Mouse (Mus musculus) embryonic facial prominence, embryonic 13.5 days (tissue): ENCODE measurements around the gene Gemin4. TPM values are rescaled to one million over a fixed set of nuclear protein-coding genes. Genes with fewer than 3 reads are reported as not detected.

Source experiments
- ATAC-seq: fragments of 200-750 bp; cut with Nextera tagmentation; 2 replicates; pipeline ENCODE4 v1.8.0; 2017; ENCODE audit warnings: low read depth; ENCODE audit not compliant: insufficient number of reproducible peaks, insufficient read depth, low FRiP score, low TSS enrichment
- H3K27ac ChIP-seq: fragments of 300-500 bp; sonication (generic); 2 replicates; pipeline ENCODE4 v1.5.1; 2015; ENCODE audit warnings: moderate library complexity, mild to moderate bottlenecking, inconsistent platforms
- H3K27me3 ChIP-seq: fragments of 300-500 bp; sonication (generic); 2 replicates; pipeline ENCODE4 v1.6.1; 2015; ENCODE audit warnings: mild to moderate bottlenecking, inconsistent platforms
- H3K36me3 ChIP-seq: fragments of 300-500 bp; sonication (generic); 2 replicates; pipeline ENCODE4 v1.6.1; 2015; ENCODE audit warnings: mild to moderate bottlenecking, inconsistent platforms
- H3K4me1 ChIP-seq: fragments of 300-500 bp; sonication (generic); 2 replicates; pipeline ENCODE4 v1.6.1; 2015; ENCODE audit warnings: inconsistent platforms
- H3K4me2 ChIP-seq: fragments of 300-500 bp; sonication (generic); 2 replicates; pipeline ENCODE4 v1.6.1; 2015; ENCODE audit warnings: moderate library complexity, mild to moderate bottlenecking, inconsistent platforms
- H3K4me3 ChIP-seq: fragments of 300-500 bp; sonication (generic); 2 replicates; pipeline ENCODE4 v1.5.1; 2015; ENCODE audit warnings: mild to moderate bottlenecking, inconsistent platforms
- H3K9ac ChIP-seq: fragments of 300-500 bp; sonication (generic); 2 replicates; pipeline ENCODE4 v1.6.1; 2015; ENCODE audit warnings: mild to moderate bottlenecking, inconsistent platforms
- H3K9me3 ChIP-seq: fragments of 300-500 bp; sonication (generic); 2 replicates; pipeline ENCODE4 v1.6.1; 2016; ENCODE audit warnings: inconsistent platforms
- WGBS: fragments of 180-500 bp; shearing (Covaris S2); methylation state at CpG from one replicate; pipeline ENCODE4 v1.1.7; 2015; ENCODE audit warnings: mixed read lengths; 5-methylcytosine and 5-hydroxymethylcytosine counted together
- polyA plus RNA-seq: library from polyadenylated mRNA; unstranded; fragments of >200 nt; fragmentation: Nextera tagmentation; extraction: Ambion mirVana; gene quantifications from 2 replicates; pipeline ENCODE4 v1.2.1, GENCODE M21; 2015

Gemin4 gene
- polyA plus RNA-seq, 1 experiment from 2014 or later, result 33.8 TPM

GRCm38 (mm10) chr11:76252036-76252435 is 34.6 kb upstream of the Gemin4 start:
- Histone ChIP-seq H3K36me3 (peaks cover 41% of the 10 kb centered on the region), H3K4me1 (peaks cover 32% of the 10 kb centered on the region), H3K4me3 (no peak overlapping the region), H3K9ac (no peak overlapping the region), H3K27ac (no peak overlapping the region), H3K27me3 (no peaks in the 10 kb centered on the region), H3K4me2 (no peak overlapping the region), H3K9me3 (no peaks in the 10 kb centered on the region)
- 52% methylated on average over 3 of the region's 3 CpGs for WGBS
- no peak for ATAC-seq

GRCm38 (mm10) chr11:76247239-76247638 is 29.8 kb upstream of the Gemin4 start:
- H3K9ac ChIP-seq, result no peak overlapping the region
- 49% methylated on average over 2 of the region's 2 CpGs for WGBS
- no peak overlapping the region for H3K4me3 ChIP-seq
- no peak overlapping the region for H3K27ac ChIP-seq
- no peak overlapping the region for H3K4me2 ChIP-seq
- no peaks in the 10 kb centered on the region for H3K9me3 ChIP-seq
- H3K4me1 ChIP-seq, result peaks cover 15% of the 10 kb centered on the region
- H3K36me3 ChIP-seq, result peaks cover 39% of the 10 kb centered on the region
- ATAC-seq, result no peak
- H3K27me3 ChIP-seq, result no peaks in the 10 kb centered on the region

GRCm38 (mm10) chr11:76246439-76246838 is 29.0 kb upstream of the Gemin4 start:
- Histone ChIP-seq H3K4me2 (no peak overlapping the region), H3K27ac (no peak overlapping the region), H3K9ac (no peak overlapping the region), H3K4me1 (peaks cover 17% of the 10 kb centered on the region), H3K9me3 (no peaks in the 10 kb centered on the region), H3K4me3 (no peak overlapping the region), H3K27me3 (no peaks in the 10 kb centered on the region), H3K36me3 (peaks cover 34% of the 10 kb centered on the region)
- ATAC-seq, result no peak

- H3K4me1 ChIP-seq, result peaks cover 19% of the 10 kb centered on the region
- WGBS, result 3% methylated on average over 34 of the region's 34 CpGs
- H3K4me3 ChIP-seq, result peak overlapping the region; percentile 91
- peak overlapping the region; percentile 87 for H3K9ac ChIP-seq
- peak overlapping the region; percentile 62 for H3K27ac ChIP-seq
- ATAC-seq, result peak; percentile 33; the same call in 1 of the 2 replicates
- no peaks in the 10 kb centered on the region for H3K27me3 ChIP-seq
- peak overlapping the region; percentile 92 for H3K4me2 ChIP-seq
- peaks cover 29% of the 10 kb centered on the region for H3K36me3 ChIP-seq
- no peaks in the 10 kb centered on the region for H3K9me3 ChIP-seq
Measured at GRCm38 (mm10) chr11:76243811-76244546, 26.5 kb upstream of the Gemin4 start.

- WGBS, result under 1% methylated on average over 61 of the region's 61 CpGs
- H3K27ac ChIP-seq, result peak within 1 kb of the TSS; percentile 88
- peak; percentile 63 for ATAC-seq
- peak within 1 kb of the TSS; percentile 92 for H3K4me2 ChIP-seq
- no peaks in the 10 kb centered on the region for H3K27me3 ChIP-seq
- peaks cover 30% of the 10 kb centered on the region for H3K36me3 ChIP-seq
- no peaks in the 10 kb centered on the region for H3K9me3 ChIP-seq
- peaks cover 19% of the 10 kb centered on the region for H3K4me1 ChIP-seq
- peak within 1 kb of the TSS; percentile 87 for H3K9ac ChIP-seq
- H3K4me3 ChIP-seq, result peak within 1 kb of the TSS; percentile 91
Measured at GRCm38 (mm10) chr11:76242901-76243810, 25.7 kb upstream of the Gemin4 start, which contains the start of the genes Mrm3 and Glod4. Mrm3 (plus strand) TSS chr11:76243715. Glod4 (minus strand) TSS chr11:76243725.

- 97% methylated on average over 2 of the region's 2 CpGs for WGBS
- H3K9me3 ChIP-seq, result no peaks in the 10 kb centered on the region
- H3K4me2 ChIP-seq, result no peak overlapping the region
- peaks cover 49% of the 10 kb centered on the region for H3K36me3 ChIP-seq
- H3K4me1 ChIP-seq, result peaks cover 14% of the 10 kb centered on the region
- ATAC-seq, result no peak
- H3K9ac ChIP-seq, result no peak overlapping the region
- no peak overlapping the region for H3K4me3 ChIP-seq
- H3K27me3 ChIP-seq, result no peaks in the 10 kb centered on the region
- H3K27ac ChIP-seq, result no peak overlapping the region
Measured at GRCm38 (mm10) chr11:76239750-76240149, 22.3 kb upstream of the Gemin4 start.

- Histone ChIP-seq H3K9me3 (no peaks in the 10 kb centered on the region), H3K27ac (no peak overlapping the region), H3K4me2 (no peak overlapping the region), H3K27me3 (no peaks in the 10 kb centered on the region), H3K9ac (no peak overlapping the region), H3K36me3 (peaks cover 79% of the 10 kb centered on the region), H3K4me3 (no peak overlapping the region), H3K4me1 (no peaks in the 10 kb centered on the region)
- WGBS, result 93% methylated on average over 3 of the region's 3 CpGs
- ATAC-seq, result no peak
Measured at GRCm38 (mm10) chr11:76236136-76236535, 18.7 kb upstream of the Gemin4 start.

- no peak overlapping the region for H3K4me3 ChIP-seq
- H3K36me3 ChIP-seq, result peaks cover 61% of the 10 kb centered on the region
- H3K9ac ChIP-seq, result no peak overlapping the region
- no peak for ATAC-seq
- H3K27me3 ChIP-seq, result no peaks in the 10 kb centered on the region
- H3K4me1 ChIP-seq, result no peaks in the 10 kb centered on the region
- no peak overlapping the region for H3K4me2 ChIP-seq
- no peaks in the 10 kb centered on the region for H3K9me3 ChIP-seq
- no peak overlapping the region for H3K27ac ChIP-seq
Measured at GRCm38 (mm10) chr11:76225051-76225450, 7.6 kb upstream of the Gemin4 start.

GRCm38 (mm10) chr11:76224631-76225030 is 7.2 kb upstream of the Gemin4 start:
- H3K9ac ChIP-seq, result no peak overlapping the region
- ATAC-seq, result no peak
- H3K27ac ChIP-seq, result no peak overlapping the region
- WGBS, result 90% methylated on average over 5 of the region's 5 CpGs
- no peak overlapping the region for H3K4me3 ChIP-seq
- no peak overlapping the region for H3K4me2 ChIP-seq
- no peaks in the 10 kb centered on the region for H3K27me3 ChIP-seq
- no peaks in the 10 kb centered on the region for H3K9me3 ChIP-seq
- peaks cover 65% of the 10 kb centered on the region for H3K36me3 ChIP-seq
- H3K4me1 ChIP-seq, result no peaks in the 10 kb centered on the region

- Histone ChIP-seq H3K36me3 (peaks cover 45% of the 10 kb centered on the region), H3K27me3 (no peaks in the 10 kb centered on the region), H3K4me1 (peaks cover 11% of the 10 kb centered on the region), H3K4me3 (peak overlapping the region; percentile 84), H3K9me3 (no peaks in the 10 kb centered on the region), H3K4me2 (peak overlapping the region; percentile 73), H3K9ac (peak overlapping the region; percentile 94), H3K27ac (peak overlapping the region; percentile 97)
- ATAC-seq, result peak; percentile 8; the same call in 1 of the 2 replicates
- 2% methylated on average over 33 of the region's 33 CpGs for WGBS
Measured at GRCm38 (mm10) chr11:76216681-76217389, 629 bp downstream of the Gemin4 start.

GRCm38 (mm10) chr11:76216049-76216540 is 1.4 kb downstream of the Gemin4 start:
- Histone ChIP-seq H3K4me1 (peaks cover 11% of the 10 kb centered on the region), H3K4me2 (peak overlapping the region; percentile 73), H3K27me3 (no peaks in the 10 kb centered on the region), H3K9me3 (no peaks in the 10 kb centered on the region), H3K36me3 (peaks cover 43% of the 10 kb centered on the region), H3K4me3 (peak overlapping the region; percentile 84), H3K27ac (peak overlapping the region; percentile 97), H3K9ac (no peak overlapping the region; the same call in 1 of the 2 replicates)
- WGBS, result 87% methylated on average over 5 of the region's 5 CpGs
- ATAC-seq, result no peak
